Mouse (Mus musculus): ENCODE measurements around the gene Fuca1. TPM values are rescaled to one million over a fixed set of nuclear protein-coding genes. Genes with fewer than 3 reads are reported as not detected.

Gene Fuca1
- polyA plus RNA-seq, 1 experiment from 2014 or later: 78.4 TPM

DNA sequence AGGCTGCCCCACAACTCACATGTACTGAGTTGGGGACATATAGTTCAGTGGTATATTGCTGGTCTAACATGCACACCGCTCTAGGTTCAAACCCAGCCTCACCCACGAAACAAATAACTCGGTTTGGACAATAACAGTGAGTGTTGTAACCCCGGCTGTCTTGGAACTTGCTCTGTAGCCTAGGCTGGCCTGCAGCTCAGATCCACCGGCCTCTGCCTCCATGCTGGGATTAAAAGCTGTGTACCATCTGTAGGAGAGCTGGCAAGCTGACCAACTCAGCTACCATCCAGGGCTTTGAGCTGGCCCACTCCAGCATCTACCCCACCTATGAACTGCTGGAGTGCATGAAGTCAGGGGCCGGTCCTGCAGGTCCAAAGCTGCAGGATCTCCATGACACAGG is 40.5 kb upstream of the Fuca1 start:
- no peak overlapping the region for H3K4me2 ChIP-seq
- H3K27ac ChIP-seq: no peak overlapping the region
- no peak overlapping the region for H3K9ac ChIP-seq
- no peak overlapping the region for H3K4me3 ChIP-seq
- H3K36me3 ChIP-seq: no peaks in the 10 kb centered on the region
- H3K9me3 ChIP-seq: no peaks in the 10 kb centered on the region
- peaks cover 25% of the 10 kb centered on the region for H3K4me1 ChIP-seq
- WGBS: 92% methylated on average over 6 of the region's 6 CpGs
- H3K27me3 ChIP-seq: no peaks in the 10 kb centered on the region
- no peak for ATAC-seq (ENCODE audit: insufficient number of reproducible peaks, low FRiP score, low TSS enrichment, low read depth)

DNA sequence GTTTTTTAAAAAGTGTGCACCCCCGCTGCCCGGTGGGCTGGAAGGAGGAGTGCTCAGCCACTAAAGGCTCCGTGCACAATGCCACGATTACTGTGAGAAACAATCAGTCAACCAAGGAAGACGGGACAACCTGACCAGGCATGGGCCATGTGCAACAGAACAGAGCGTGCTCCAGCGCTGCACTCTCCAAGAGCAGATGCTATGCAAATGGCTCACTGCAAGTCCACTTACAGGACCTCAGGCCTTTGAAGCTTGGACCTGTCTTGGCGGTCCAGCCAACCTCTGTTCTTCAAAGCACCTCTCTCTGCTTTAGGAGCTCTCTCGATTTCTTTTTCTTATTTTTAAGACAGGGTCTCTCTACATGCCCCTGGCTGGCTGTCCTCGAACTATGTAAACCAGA is 40.0 kb upstream of the Fuca1 start:
- Histone ChIP-seq H3K27ac (no peak overlapping the region), H3K9ac (no peak overlapping the region), H3K36me3 (no peaks in the 10 kb centered on the region), H3K27me3 (no peaks in the 10 kb centered on the region), H3K4me2 (no peak overlapping the region), H3K4me3 (no peak overlapping the region), H3K4me1 (peaks cover 19% of the 10 kb centered on the region), H3K9me3 (no peaks in the 10 kb centered on the region)
- no peak for ATAC-seq (ENCODE audit: insufficient number of reproducible peaks, low FRiP score, low TSS enrichment, low read depth)
- 83% methylated on average over 10 of the region's 10 CpGs for WGBS

DNA sequence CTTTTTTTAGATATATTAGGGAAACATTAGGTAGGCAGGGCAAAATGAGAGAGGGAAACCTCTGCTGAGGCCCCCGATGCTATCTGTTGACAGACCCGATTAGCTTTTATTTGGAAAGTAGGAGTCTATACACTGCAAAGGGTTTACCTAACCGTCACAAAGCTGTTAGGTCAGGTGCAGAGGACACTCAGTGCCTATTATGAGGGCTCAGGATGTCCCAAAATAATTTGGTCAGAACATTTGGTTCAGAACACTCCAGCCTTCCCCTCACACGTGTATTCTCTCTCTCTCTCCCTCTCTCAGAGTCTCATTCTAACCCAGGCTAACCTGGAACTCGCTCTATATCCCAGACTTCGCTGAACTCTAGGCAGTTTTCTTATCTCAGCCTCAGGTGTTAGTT is 38.5 kb upstream of the Fuca1 start:
- Histone ChIP-seq H3K4me2 (no peak overlapping the region), H3K27ac (no peak overlapping the region), H3K4me3 (no peak overlapping the region), H3K27me3 (no peaks in the 10 kb centered on the region), H3K36me3 (no peaks in the 10 kb centered on the region), H3K9me3 (no peaks in the 10 kb centered on the region), H3K4me1 (peaks cover 6% of the 10 kb centered on the region), H3K9ac (no peak overlapping the region)
- WGBS: 77% methylated on average over 6 of the region's 6 CpGs
- no peak for ATAC-seq (ENCODE audit: insufficient number of reproducible peaks, low FRiP score, low TSS enrichment, low read depth)

DNA sequence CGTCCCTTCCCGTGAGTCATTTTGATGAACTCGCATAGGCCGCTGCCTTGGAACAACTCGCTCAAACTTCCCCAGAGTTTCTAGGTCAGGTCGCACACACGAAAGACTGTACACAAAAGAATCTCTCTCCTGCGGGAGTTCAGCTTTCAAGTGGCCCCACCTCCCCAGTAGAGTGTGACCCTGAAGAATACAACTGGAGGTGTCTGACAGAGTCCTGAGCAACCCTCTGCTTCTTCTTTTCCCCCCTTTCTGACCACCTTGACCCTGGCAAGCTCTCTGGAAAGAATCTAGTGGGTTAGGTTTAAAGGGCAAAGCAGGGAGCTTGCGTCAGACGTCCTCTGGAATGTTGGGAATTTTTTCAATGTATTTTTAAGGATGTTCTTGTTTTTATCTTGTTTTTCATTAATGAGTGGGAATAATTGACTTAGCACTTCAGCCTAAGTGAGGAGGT is 37.1 kb upstream of the Fuca1 start:
- Histone ChIP-seq H3K9me3 (no peaks in the 10 kb centered on the region), H3K4me1 (0 out of 2 replicates have a peak, but pooled peaks cover 4% of the 10 kb centered on the region), H3K27ac (no peak overlapping the region), H3K27me3 (no peaks in the 10 kb centered on the region), H3K4me3 (no peak overlapping the region), H3K9ac (no peak overlapping the region), H3K4me2 (no peak overlapping the region), H3K36me3 (no peaks in the 10 kb centered on the region)
- no peak for ATAC-seq (ENCODE audit: insufficient number of reproducible peaks, low FRiP score, low TSS enrichment, low read depth)
- 62% methylated on average over 10 of the region's 10 CpGs for WGBS

DNA sequence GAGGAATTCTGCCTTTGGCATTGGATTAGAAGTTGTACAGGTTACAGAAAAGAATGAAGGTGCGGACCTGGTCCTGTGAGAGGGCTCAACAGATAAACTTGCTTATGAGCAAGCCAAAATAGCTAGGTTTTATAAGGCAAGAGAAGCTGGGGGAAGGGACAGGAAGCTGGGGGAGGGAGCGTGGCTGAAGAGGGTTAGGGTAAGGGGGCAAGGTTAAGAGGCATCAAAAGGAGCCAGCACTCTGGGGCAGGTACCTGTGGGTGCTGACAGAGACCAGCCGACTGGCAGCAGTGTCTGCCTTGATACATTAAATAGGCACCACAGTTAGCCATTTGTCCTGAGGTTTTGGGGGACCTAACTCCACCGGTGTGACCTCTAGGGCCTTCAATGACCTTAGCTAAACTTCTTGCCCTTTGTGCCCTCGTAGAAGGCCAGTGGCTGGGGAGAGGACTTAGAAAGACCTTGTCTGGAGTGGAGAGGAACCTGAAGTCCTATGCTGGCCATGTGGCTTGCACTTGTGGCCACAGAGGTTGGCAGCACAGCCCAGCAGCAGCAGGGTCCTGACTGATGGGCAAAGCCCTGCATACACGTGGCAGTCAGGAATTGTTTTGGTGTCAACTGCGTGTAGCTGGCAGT is 36.5 kb upstream of the Fuca1 start:
- Histone ChIP-seq H3K4me2 (no peak overlapping the region), H3K4me3 (no peak overlapping the region), H3K27ac (no peak overlapping the region), H3K4me1 (0 out of 2 replicates have a peak, but pooled peaks cover 4% of the 10 kb centered on the region), H3K9ac (no peak overlapping the region), H3K9me3 (no peaks in the 10 kb centered on the region), H3K36me3 (no peaks in the 10 kb centered on the region), H3K27me3 (no peaks in the 10 kb centered on the region)
- no peak for ATAC-seq (ENCODE audit: insufficient number of reproducible peaks, low FRiP score, low TSS enrichment, low read depth)
- WGBS: 55% methylated on average over 7 of the region's 7 CpGs

DNA sequence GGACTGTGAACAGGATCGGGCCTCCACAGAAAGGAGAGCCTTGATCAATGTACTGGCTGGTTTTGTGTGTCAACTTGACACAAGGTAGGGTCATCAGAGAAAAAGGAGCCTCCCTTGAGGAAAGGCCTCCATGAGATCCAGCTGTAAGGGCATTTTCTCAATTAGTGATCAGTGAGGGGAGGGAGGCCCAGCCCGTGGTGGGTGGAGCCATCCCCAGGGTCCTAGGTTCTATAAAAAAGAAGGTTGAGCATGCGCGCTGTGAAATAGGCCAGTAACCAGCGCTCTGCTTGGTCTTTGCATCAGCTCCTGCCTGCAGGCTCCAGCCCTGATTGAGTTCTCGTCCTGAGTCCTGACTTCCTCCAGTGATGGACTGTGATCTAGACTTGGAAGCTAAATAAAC is 36.0 kb upstream of the Fuca1 start:
- H3K4me2 ChIP-seq: no peak overlapping the region
- no peaks in the 10 kb centered on the region for H3K27me3 ChIP-seq
- 0 out of 2 replicates have a peak, but pooled peaks cover 4% of the 10 kb centered on the region for H3K4me1 ChIP-seq
- no peaks in the 10 kb centered on the region for H3K36me3 ChIP-seq
- 53% methylated on average over 6 of the region's 6 CpGs for WGBS
- no peak for ATAC-seq (ENCODE audit: insufficient number of reproducible peaks, low FRiP score, low TSS enrichment, low read depth)
- no peak overlapping the region for H3K4me3 ChIP-seq
- H3K27ac ChIP-seq: no peak overlapping the region
- no peaks in the 10 kb centered on the region for H3K9me3 ChIP-seq
- no peak overlapping the region for H3K9ac ChIP-seq

DNA sequence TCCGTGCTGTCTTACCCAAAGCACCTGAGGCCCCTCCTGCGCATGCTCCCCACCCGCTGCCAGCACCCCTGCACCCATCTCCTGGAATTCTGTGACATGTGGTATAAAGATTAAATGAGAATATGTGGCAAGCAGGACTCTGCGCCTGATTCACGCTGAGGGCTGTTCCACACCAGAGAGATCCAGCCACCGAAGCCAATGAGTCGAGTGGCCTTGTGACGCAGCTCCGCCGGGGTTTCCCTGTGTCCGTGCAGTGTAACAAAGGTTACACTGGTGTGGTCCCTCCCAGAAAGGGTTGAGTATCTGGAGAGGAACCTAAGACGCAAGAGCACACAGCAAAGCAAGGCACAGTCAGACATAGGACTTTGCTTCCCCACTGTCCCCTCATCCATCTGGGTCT is 34.9 kb upstream of the Fuca1 start:
- Histone ChIP-seq H3K36me3 (no peaks in the 10 kb centered on the region), H3K9me3 (no peaks in the 10 kb centered on the region), H3K27me3 (no peaks in the 10 kb centered on the region), H3K4me3 (no peak overlapping the region), H3K4me1 (0 out of 2 replicates have a peak, but pooled peaks cover 4% of the 10 kb centered on the region), H3K9ac (no peak overlapping the region), H3K4me2 (no peak overlapping the region), H3K27ac (no peak overlapping the region)
- WGBS: 90% methylated on average over 12 of the region's 12 CpGs
- ATAC-seq (ENCODE audit: insufficient number of reproducible peaks, low FRiP score, low TSS enrichment, low read depth): no peak

DNA sequence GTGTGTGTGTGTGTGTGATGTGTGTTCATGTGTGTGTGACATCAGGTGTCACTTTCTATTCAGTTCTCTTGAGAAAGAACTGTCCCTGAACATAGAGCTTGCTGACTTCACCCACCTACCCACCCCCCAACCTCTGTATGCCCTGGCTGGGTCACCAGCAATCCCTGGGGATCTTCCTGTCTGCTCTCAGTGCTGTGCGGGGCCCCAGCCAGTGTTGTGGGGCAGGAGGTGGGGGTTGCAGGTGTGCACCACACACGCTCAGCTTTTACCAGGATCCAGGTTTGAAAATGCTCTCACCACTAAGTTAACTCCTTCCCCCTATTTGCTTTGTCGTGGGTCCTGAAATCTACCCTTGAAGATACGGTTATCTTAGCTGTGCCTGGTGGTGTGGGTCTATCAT is 34.4 kb upstream of the Fuca1 start:
- Histone ChIP-seq H3K27ac (no peak overlapping the region), H3K4me1 (0 out of 2 replicates have a peak, but pooled peaks cover 4% of the 10 kb centered on the region), H3K9me3 (no peaks in the 10 kb centered on the region), H3K27me3 (no peaks in the 10 kb centered on the region), H3K4me3 (no peak overlapping the region), H3K4me2 (no peak overlapping the region), H3K9ac (no peak overlapping the region), H3K36me3 (no peaks in the 10 kb centered on the region)
- no peak for ATAC-seq (ENCODE audit: insufficient number of reproducible peaks, low FRiP score, low TSS enrichment, low read depth)
- WGBS: 83% methylated on average over 4 of the region's 4 CpGs

DNA sequence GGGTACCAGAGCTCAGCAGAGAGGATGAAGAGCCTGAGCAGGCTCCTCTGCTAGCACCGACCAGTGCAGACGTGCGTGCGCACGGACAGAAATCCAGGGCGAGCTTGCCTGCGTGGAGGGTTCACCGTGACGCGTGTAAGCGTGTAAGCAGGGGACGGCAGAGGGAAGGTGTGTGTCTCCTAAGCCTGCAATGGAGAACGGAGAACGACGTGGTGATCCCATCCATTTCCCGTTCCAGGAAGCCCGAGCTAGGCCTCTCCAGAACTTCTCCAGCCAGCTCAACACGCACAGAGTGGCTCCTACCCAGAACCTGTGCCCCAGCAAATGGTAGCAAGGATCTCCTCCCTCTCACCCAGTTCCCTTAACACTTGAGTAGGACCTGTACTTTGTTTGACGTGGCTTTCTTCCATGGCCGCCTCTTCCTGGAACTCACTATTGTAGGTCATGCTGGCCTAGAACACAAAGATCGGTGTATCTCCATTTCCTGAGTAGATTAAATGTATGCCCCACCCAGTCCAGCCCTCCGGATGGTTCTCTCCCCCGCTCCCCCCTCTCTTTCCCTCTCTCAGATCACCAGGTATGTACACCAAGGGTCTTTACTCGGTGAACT is 32.0 kb upstream of the Fuca1 start:
- WGBS: 94% methylated on average over 24 of the region's 24 CpGs
- H3K4me3 ChIP-seq: no peak overlapping the region
- ATAC-seq (ENCODE audit: insufficient number of reproducible peaks, low FRiP score, low TSS enrichment, low read depth): no peak
- no peak overlapping the region for H3K9ac ChIP-seq
- no peaks in the 10 kb centered on the region for H3K36me3 ChIP-seq
- no peak overlapping the region for H3K4me2 ChIP-seq
- no peaks in the 10 kb centered on the region for H3K9me3 ChIP-seq
- no peaks in the 10 kb centered on the region for H3K27me3 ChIP-seq
- H3K4me1 ChIP-seq: 0 out of 2 replicates have a peak, but pooled peaks cover 4% of the 10 kb centered on the region
- no peak overlapping the region for H3K27ac ChIP-seq

DNA sequence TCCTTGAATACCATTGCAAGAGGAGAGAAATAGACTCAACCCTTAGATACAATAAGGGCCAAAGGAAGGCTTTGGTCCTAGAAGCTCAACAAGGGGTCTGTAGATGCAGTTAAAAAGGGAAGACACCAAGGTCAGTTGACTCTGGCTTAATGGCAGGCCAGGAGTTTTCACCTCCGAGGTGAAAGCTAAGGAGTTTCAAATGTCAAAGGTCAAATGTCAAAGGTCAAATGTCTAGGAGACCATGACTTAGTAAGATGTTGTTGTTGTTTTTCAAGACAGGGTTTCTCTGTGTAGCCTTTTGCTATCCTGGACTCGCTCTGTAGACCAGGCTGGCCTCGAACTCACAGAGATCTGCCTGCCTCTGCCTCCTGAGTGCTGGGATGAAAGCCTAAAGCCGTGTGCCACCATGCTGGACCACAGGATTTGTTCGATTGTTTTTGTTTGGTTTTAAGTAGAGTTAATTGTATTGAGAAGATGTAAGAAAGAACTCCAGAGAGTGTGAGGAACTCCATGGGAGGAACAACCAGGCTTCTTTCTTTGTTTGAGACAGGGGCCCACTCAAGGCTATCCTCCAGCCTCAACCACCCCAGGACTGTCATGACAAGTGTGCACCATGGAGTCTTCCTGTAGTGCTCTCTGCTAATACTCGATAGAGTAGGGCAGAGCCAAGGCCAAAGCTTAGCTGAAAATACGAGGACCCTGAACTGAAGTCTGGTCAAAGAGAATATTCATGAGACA is 31.2 kb upstream of the Fuca1 start:
- H3K9me3 ChIP-seq: no peaks in the 10 kb centered on the region
- H3K4me1 ChIP-seq: 0 out of 2 replicates have a peak, but pooled peaks cover 1% of the 10 kb centered on the region
- H3K27ac ChIP-seq: no peak overlapping the region
- H3K4me3 ChIP-seq: no peak overlapping the region
- WGBS: 76% methylated on average over 7 of the region's 7 CpGs
- no peaks in the 10 kb centered on the region for H3K36me3 ChIP-seq
- no peak overlapping the region for H3K9ac ChIP-seq
- no peaks in the 10 kb centered on the region for H3K27me3 ChIP-seq
- ATAC-seq (ENCODE audit: insufficient number of reproducible peaks, low FRiP score, low TSS enrichment, low read depth): no peak
- H3K4me2 ChIP-seq: no peak overlapping the region

DNA sequence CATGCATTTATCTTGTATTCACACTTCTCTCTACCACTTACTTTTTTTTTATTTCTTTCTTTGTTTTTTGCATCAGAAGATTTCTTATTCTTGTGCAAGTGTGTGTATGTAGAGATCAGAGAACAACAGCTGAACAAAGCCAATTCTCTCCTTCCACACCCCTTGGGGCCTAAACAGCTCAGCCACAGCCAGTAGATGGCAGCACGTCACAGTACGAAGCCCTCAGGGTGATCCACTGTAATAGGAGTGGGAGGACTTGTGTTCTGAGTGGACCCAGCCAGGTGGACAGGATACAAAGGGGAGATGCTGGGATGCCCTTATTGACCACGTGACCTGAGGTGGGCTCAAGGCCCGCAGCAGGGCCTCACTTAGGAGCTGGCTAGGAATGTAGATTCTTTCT is 30.7 kb upstream of the Fuca1 start:
- Histone ChIP-seq H3K4me3 (no peak overlapping the region), H3K9ac (no peak overlapping the region), H3K27ac (no peak overlapping the region), H3K4me1 (no peaks in the 10 kb centered on the region), H3K9me3 (no peaks in the 10 kb centered on the region), H3K36me3 (no peaks in the 10 kb centered on the region), H3K4me2 (no peak overlapping the region), H3K27me3 (no peaks in the 10 kb centered on the region)
- no peak for ATAC-seq (ENCODE audit: insufficient number of reproducible peaks, low FRiP score, low TSS enrichment, low read depth)
- WGBS: 9% methylated on average over 4 of the region's 4 CpGs

DNA sequence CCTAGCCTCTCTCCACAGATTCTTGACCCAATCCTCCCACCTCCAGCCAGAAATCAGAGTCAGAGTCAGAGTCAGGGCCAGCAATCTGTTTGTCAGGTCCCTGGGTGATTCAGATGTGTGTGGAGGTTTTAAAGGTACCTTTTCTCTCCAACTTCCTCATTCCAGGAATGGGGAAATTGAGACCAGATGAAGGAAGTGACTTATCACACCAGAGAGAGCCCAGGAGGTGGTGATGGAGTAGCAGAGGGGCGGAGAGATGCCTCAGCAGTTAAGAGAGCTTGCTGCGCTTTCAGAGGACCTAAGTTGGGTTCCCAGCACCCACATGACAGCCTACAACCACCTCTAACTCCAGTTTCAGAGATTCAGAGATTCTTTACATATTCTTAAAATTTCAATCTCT is 29.0 kb upstream of the Fuca1 start:
- H3K4me1 ChIP-seq: peaks cover 5% of the 10 kb centered on the region; the same call in 1 of the 2 replicates
- no peaks in the 10 kb centered on the region for H3K36me3 ChIP-seq
- H3K4me2 ChIP-seq: no peak overlapping the region
- H3K9ac ChIP-seq: no peak overlapping the region
- WGBS: 88% methylated on average over 2 of the region's 2 CpGs
- no peaks in the 10 kb centered on the region for H3K27me3 ChIP-seq
- H3K9me3 ChIP-seq: no peaks in the 10 kb centered on the region
- ATAC-seq (ENCODE audit: insufficient number of reproducible peaks, low FRiP score, low TSS enrichment, low read depth): no peak
- H3K27ac ChIP-seq: no peak overlapping the region
- H3K4me3 ChIP-seq: no peak overlapping the region
